Mouse (Mus musculus) embryonic stem cell, embryonic (primary cell): ENCODE measurements around the gene Ahcyl2.

Experiments
- CTCF ChIA-PET, 4 experiments: fragments of 300-600 bp in 2 of 4; fragments of 350-600 bp in 2 of 4; sonication (Branson Sonifier 250); formaldehyde crosslinking; loops; one replicate each; lab custom pipeline; 2022; ENCODE audit warnings: inconsistent platforms in 2 of 4; lab: Charles Lee
- POLR2A ChIA-PET, 4 experiments: fragments of 300-600 bp in 2 of 4; fragments of 350-600 bp in 2 of 4; sonication (Branson Sonifier 250); formaldehyde crosslinking; loops; one replicate each; lab custom pipeline; 2022; ENCODE audit warnings: antibody characterized with exemption in 4 of 4, inconsistent platforms in 1 of 4; lab: Charles Lee

Gene Ahcyl2

DNA sequence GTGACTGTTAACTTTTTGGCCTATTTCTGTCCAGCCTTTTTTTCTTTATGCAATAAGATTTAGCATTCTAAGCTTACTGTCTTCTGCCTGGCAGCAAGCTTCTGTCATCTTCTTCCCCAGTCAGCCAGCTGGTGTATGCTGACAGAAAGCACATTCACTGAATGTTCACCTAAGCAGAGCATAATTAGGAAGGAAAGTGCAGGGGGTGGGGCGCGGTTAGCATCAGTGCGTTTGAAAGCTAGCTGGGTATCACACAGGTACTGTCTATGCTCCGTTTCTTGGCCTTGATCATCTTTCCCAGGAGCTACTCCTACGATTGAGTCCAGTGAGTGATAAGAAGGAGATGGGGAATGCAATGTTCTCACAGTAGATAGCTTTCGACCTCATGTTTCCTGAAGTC is 162.9 kb downstream of the Ahcyl2 start:
- CTCF ChIA-PET: interaction anchor here in 3 of 4 experiments (0.6 to 0.7 kb wide), 3 partner anchors 10 to 97 kb away, joined by 4 to 12 read pairs (median 6); no protein-coding TSS in a partner anchor
- POLR2A ChIA-PET: interaction anchor here in 2 of 4 experiments (1.0 to 4.5 kb wide), 3 partner anchors 14 to 88 kb away, joined by 3 to 25 read pairs (median 6); partner anchors contain the start of gene Strip2 (in 2 of the 2)

DNA sequence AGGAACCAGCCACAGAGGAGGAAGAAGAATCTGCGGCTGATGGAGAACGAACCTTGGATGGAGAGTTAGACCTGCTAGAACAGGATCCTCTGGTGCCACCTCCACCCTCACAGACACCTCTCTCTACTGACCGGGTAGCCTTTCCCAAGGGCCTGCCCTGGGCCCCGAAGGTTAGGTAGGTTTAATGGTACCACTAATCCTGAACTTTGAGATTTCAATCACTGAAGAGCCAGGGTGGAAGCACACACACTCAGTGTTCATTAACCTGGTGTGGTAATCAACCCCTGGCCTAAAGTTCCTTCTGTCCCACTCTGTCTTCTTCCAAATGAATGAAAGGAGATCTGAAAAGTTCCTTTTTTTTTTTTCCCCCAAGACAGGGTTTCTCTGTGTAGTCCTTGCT is 163.4 kb downstream of the Ahcyl2 start:
- ChIA-PET CTCF (interaction anchor here in 2 of 4 experiments (0.6 to 0.7 kb wide), 2 partner anchors 22 to 97 kb away, joined by 3 to 12 read pairs; no protein-coding TSS in a partner anchor), POLR2A (interaction anchor here in 2 of 4 experiments (1.0 to 4.5 kb wide), 3 partner anchors 14 to 88 kb away, joined by 3 to 25 read pairs (median 6); partner anchors contain the start of gene Strip2 (in 2 of the 2))

DNA sequence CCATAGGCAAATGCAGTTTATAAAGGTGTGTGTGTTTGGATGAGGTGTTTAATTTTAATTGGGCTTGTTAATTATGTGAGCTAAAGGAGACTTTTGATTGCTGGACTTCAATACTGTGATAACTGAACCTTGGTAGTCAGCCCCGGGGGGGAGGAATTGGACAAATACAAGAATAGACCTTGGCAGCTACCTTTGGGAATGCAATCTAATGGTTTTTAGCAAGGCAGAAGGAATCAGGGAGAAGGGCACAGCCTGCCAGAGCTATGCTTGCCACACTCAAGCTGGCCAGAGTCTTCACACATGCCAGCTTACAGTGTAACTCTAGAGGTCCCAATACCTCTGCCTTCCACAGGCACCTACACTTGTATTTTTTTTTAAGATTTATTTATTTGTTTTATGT is 167.9 kb downstream of the Ahcyl2 start:
- POLR2A ChIA-PET: interaction anchor here in 2 of 4 experiments (0.7 to 1.1 kb wide), 3 partner anchors 19 to 80 kb away, joined by 3 to 4 read pairs (median 4); partner anchors contain the start of gene Strip2 (in 2 of the 2)
- CTCF ChIA-PET: interaction anchor here in 2 of 4 experiments (0.7 to 1.0 kb wide), 3 partner anchors 9 to 270 kb away, joined by 3 to 5 read pairs (median 3); no protein-coding TSS in a partner anchor

DNA sequence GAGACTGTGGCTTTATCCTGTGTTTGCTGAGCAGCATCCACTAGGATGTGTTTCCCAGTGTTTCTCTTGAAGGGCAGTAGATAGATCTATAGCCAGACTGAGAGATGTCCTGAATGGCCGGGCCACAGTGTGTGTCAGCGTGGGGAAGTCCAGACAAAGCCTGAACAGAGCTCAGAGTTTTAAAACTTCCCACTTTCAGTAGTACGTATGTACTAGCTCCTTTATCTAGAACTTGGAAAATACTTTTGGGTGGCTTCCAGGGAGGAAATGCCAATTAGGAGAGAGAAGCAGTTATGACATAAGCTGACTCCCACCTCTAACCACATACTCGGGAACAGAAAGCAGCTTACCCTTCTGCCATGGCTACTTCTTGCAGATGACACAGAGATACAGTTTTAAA is 172.6 kb downstream of the Ahcyl2 start:
- ChIA-PET CTCF (interaction anchor here in 2 of 4 experiments (0.5 to 0.8 kb wide), 3 partner anchors 10 to 249 kb away, joined by 3 to 6 read pairs (median 3); no protein-coding TSS in a partner anchor), POLR2A (interaction anchor here in 2 of 4 experiments (0.5 to 1.5 kb wide), 2 partner anchors 9 to 45 kb away, joined by 3 read pairs; no protein-coding TSS in a partner anchor)

DNA sequence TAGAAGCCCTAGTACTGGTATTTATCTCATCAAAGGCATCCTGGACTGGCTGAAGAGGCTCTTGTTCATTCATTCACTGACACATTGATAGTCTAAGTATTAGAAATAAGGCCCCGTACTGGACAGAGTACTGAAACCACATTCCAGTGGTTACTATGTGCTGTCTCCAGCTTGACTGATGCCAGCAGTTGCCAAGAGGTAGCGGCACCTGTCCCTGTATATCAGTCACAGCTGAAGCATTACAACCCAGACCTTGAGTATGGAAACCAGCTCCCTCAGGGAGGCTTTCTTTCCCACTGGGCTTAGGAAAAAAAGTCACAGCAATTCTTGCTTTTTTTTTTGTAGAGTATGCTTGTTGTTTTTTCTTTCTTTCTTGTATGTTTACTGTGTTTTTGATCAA is 173.2 kb downstream of the Ahcyl2 start:
- CTCF ChIA-PET: interaction anchor here in 2 of 4 experiments (0.6 to 0.8 kb wide), 2 partner anchors 10 to 22 kb away, joined by 3 to 6 read pairs; no protein-coding TSS in a partner anchor
- POLR2A ChIA-PET: interaction anchor here in 1 of 4 experiments (1.5 kb wide), 1 partner anchor 44 kb away, joined by 3 read pairs; no protein-coding TSS in a partner anchor

DNA sequence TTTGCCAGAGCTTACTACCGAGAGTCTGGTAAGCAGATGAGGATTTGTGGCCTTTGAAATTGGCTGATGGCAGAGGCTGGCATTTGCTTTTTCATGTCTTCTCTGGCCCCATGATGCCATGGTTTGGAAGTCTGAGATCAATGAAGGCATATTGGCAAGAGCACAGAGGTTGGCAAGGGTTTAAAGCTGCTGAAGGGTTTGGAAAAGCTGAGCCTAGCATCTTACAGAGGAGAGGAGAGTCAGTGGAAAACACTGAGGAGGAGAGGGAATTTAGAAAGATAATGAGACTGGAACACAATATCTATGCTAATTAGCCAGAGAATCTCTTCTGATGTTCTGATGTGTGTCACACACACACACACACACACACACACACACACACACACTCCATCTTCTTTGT is 176.7 kb downstream of the Ahcyl2 start:
- ChIA-PET CTCF (interaction anchor here in 3 of 4 experiments (0.5 to 1.1 kb wide), 4 partner anchors 9 to 354 kb away, joined by 3 to 7 read pairs (median 4); no protein-coding TSS in a partner anchor), POLR2A (interaction anchor here in 1 of 4 experiments (1.2 to 1.8 kb wide), 3 partner anchors 8 to 18 kb away, joined by 3 to 4 read pairs (median 4); no protein-coding TSS in a partner anchor)

DNA sequence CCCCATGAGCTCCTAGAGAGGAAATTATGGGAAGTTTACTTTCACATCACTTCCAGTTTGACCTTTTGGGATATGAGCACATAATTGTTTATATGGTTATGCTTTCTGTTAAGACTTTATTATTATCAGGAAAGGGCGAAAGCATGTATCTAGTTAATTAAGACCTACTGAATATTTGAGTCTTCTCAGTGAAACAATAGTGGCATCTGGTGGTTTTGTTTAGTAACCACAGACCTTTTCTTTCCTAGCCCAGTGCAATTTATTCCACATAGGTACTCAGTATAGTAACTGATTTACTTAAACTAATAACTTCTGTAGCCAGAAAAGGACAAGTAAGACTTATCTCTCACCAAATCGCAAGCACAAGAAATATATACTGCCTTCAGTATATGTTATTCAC is 178.8 kb downstream of the Ahcyl2 start:
- CTCF ChIA-PET: interaction anchor here in 2 of 4 experiments (0.6 to 1.3 kb wide), 2 partner anchors 9 to 44 kb away, joined by 3 read pairs; no protein-coding TSS in a partner anchor
- POLR2A ChIA-PET: no interaction called here

DNA sequence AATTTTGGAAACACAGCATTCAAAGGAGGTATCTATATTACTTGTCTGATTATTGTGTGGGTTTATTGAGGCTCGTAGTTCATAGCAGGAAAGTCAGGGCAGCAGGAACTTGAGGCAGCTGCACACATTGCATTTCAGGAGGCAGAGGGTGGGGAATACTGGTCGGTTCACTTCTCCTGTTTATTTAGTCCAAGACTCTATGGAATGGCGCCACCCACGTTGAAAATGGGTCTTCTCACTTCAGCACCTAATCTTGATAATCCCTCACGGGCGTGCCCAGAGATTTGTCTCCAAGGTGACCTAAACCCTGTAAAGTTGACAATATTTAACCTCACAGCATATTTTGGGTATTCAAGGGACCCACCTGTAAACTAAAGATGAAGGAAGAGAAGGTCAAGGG is 180.0 kb downstream of the Ahcyl2 start:
- ChIA-PET POLR2A (interaction anchor here in 1 of 4 experiments (0.6 kb wide), 2 partner anchors 9 to 991 kb away, joined by 3 to 4 read pairs; no protein-coding TSS in a partner anchor), CTCF (no interaction called here)

DNA sequence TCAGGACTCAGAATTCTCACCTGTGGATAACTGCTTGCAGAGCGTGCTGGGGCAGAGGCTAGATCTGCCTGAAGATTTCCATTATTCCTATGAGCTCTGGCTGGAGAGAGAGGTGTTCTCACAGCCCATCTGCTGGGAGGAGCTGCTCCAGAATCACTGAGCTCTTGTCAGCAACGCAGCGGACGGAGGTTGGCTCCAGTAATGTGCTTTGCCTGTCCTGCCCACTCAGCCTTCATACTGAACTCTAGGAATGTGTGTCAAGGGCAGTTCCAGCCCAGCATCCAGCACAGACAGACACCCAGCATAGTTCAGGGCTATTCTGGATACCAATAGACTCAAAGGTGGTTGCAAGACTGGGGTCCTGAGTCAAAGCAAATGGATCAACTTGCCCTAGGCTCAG is 188.9 kb downstream of the Ahcyl2 start:
- ChIA-PET POLR2A (interaction anchor here in 1 of 4 experiments (2.1 to 4.0 kb wide), 2 partner anchors 19 to 40 kb away, joined by 5 to 13 read pairs; partner anchors contain the start of gene Strip2), CTCF (interaction anchor here in 1 of 4 experiments (0.5 kb wide), 1 partner anchor 288 kb away, joined by 4 read pairs; no protein-coding TSS in a partner anchor)

DNA sequence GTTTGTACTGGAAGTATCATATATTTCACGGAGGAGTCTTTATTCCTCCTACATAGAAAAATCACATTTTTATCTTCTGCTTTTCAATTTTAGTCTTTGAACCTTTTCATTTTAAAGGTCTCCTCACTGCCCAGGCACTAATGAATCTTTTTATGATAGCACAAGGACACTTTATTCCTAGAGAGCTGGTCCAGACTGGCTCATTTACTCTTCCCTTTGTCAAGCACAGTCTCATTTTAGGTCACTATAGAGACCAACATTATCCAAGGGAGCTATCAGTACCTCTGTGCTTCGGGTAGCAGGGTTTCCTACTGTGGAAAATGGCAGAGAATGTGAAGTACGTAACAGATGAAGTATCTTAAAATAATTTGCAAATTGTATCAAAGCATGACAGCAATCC is 190.9 kb downstream of the Ahcyl2 start:
- CTCF ChIA-PET: no interaction called here
- POLR2A ChIA-PET: interaction anchor here in 1 of 4 experiments (4.0 kb wide), 1 partner anchor 42 kb away, joined by 13 read pairs; the partner anchor contains the start of gene Strip2

DNA sequence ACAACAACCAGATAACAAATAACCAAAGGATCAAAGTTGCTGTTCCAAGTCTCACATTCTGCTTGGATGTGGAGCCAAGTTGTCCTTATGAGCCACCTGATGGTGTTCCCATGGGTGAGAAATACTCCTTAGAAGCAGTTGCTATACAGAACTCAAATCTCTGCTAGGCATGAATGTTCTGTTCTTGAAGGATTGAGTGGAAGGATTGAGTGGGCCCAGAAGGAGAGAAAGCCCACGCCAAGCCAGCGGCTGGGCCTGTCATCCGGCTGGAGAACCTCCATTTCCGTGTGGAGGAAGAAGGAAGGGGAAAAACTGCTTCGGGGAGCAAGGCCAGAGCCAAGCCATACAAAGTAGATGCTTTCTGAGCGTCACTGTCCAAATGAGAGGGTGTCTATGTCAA is 193.3 kb downstream of the Ahcyl2 start:
- ChIA-PET CTCF (interaction anchor here in 1 of 4 experiments (1.7 kb wide), 1 partner anchor 101 kb away, joined by 4 read pairs; no protein-coding TSS in a partner anchor), POLR2A (interaction anchor here in 2 of 4 experiments (0.7 to 2.5 kb wide), 2 partner anchors 24 to 95 kb away, joined by 3 to 10 read pairs; no protein-coding TSS in a partner anchor)
